Comparison of ENCODE assay signal across 41 mouse cellular contexts in the genomic region with DNA sequence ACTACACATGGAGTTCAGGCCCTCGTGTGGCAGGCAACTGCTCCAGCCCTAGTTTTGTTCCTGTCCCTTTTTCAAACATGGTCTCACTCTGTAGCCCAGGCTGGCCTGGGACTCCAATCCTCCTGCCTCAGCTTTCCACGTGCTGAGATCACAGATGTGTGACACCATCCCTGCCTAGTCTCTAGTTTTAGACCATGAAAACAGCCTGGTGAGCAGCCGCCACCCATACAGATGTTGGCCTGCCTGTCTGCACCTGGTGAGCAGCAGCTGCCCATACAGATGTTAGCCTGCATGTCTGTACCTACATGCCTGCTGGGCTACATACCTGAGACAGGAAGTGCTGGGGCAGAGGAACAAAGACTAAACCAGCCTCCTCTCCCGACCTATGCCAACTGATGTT. TPM values are rescaled to one million over a fixed set of nuclear protein-coding genes. Genes with fewer than 3 reads are reported as not detected.
"Had no signal": no experiment of that assay in that cellular context is flagged by ENCODE, and none has a peak within 500 bp of the region (broad histone marks: within the 10 kb centered on the region; RNA-seq: fewer than 3 reads in every experiment).

No protein-coding gene starts in this region.

- H3K36me3 ChIP-seq: liver, embryonic 15.5 days; lung, embryonic 15.5 days; midbrain, embryonic 15.5 days had no signal

- H3K9ac ChIP-seq: limb, embryonic 12.5 days; limb, embryonic 13.5 days; limb, embryonic 15.5 days; liver, embryonic 12.5 days; liver, embryonic 13.5 days; liver, embryonic 14.5 days; liver, embryonic 15.5 days; liver, postnatal 0 days; lung, embryonic 14.5 days; lung, embryonic 15.5 days; midbrain, embryonic 12.5 days; midbrain, embryonic 15.5 days had no signal

- DNase-seq: left cerebral cortex, postnatal 4 days; liver; liver, embryonic 13.5 days; liver, postnatal 0 days; lung, adult 18-20 months; lung, adult 2 months; lung, embryonic 14.5 days; lung, postnatal 10 days; lung, postnatal 14 days; lung, postnatal 36 days; lung, postnatal 4 days; midbrain, embryonic 14.5 days had no signal

- H3K9me3 ChIP-seq: limb, embryonic 10.5 days; limb, embryonic 12.5 days; limb, embryonic 13.5 days; limb, embryonic 15.5 days; liver, embryonic 12.5 days; liver, embryonic 13.5 days; liver, embryonic 15.5 days; lung, embryonic 15.5 days; megakaryocyte, embryonic 14.5 days; midbrain, embryonic 10.5 days; midbrain, embryonic 12.5 days; midbrain, embryonic 15.5 days had no signal

- H3K4me3 ChIP-seq: left cerebral cortex, adult 2 months; limb, embryonic 10.5 days; limb, embryonic 12.5 days; limb, embryonic 13.5 days; limb, embryonic 15.5 days; liver, embryonic 12.5 days; liver, embryonic 13.5 days; liver, embryonic 15.5 days; lung, embryonic 15.5 days; midbrain, embryonic 10.5 days; midbrain, embryonic 12.5 days; midbrain, embryonic 15.5 days; myocyte had no signal

- ATAC-seq: liver, embryonic 12.5 days; liver, postnatal 0 days; lung, postnatal 0 days; midbrain, embryonic 15.5 days; midbrain, embryonic 16.5 days had no signal

- H3K27me3 ChIP-seq: limb, embryonic 12.5 days; limb, embryonic 13.5 days; limb, embryonic 15.5 days; liver, embryonic 12.5 days; liver, embryonic 13.5 days; liver, embryonic 15.5 days; lung, embryonic 15.5 days; midbrain, embryonic 15.5 days had no signal

- H3K27ac ChIP-seq: left cerebral cortex, adult 2 months; limb, embryonic 10.5 days; limb, embryonic 12.5 days; limb, embryonic 13.5 days; limb, embryonic 15.5 days; liver, embryonic 12.5 days; liver, embryonic 13.5 days; liver, embryonic 14.5 days; liver, embryonic 15.5 days; lung, embryonic 15.5 days; macrophage; midbrain, embryonic 10.5 days; midbrain, embryonic 12.5 days; midbrain, embryonic 15.5 days had no signal

- H3K4me2 ChIP-seq: limb, embryonic 12.5 days; limb, embryonic 13.5 days; limb, embryonic 15.5 days; liver, embryonic 11.5 days; liver, embryonic 12.5 days; liver, embryonic 13.5 days; liver, embryonic 15.5 days; lung, embryonic 14.5 days; lung, embryonic 15.5 days; midbrain, embryonic 11.5 days; midbrain, embryonic 12.5 days; midbrain, embryonic 15.5 days had no signal

RNA-seq across cellular contexts. Expression of a gene that starts 22.9 kb away (rescaled TPM):
- total RNA-seq: left cerebral cortex, postnatal 10 days; left cerebral cortex, postnatal 14 days; left cerebral cortex, postnatal 36 days; left cerebral cortex, postnatal 4 days; megakaryocyte progenitor cell, adult 5-6 weeks; megakaryocyte, adult 5-6 weeks; megakaryocyte-erythroid progenitor cell, adult 5-6 weeks; monocyte, adult 5-6 weeks had no signal
- polyA plus RNA-seq: limb, embryonic 10.5 days; limb, embryonic 11.5 days; limb, embryonic 12.5 days; limb, embryonic 13.5 days; liver, embryonic 11.5 days; liver, embryonic 12.5 days; liver, embryonic 13.5 days; lung, embryonic 14.5 days; lung, embryonic 15.5 days; lung, embryonic 16.5 days; lung, postnatal 0 days; macrophage; midbrain, embryonic 10.5 days; midbrain, embryonic 11.5 days; midbrain, embryonic 12.5 days; midbrain, embryonic 15.5 days; midbrain, embryonic 16.5 days; myocyte; neural tube, embryonic 11.5 days had no signal

RNA-seq across cellular contexts. Expression of a gene that starts 26.6 kb away (rescaled TPM):
- total RNA-seq: monocyte, adult 5-6 weeks had no signal
- polyA plus RNA-seq: macrophage had no signal
